Mouse (Mus musculus) olfactory bulb, adult 2 months (tissue): ENCODE results near the gene Cacna1c.

ENCODE experiments used
- CTCF ChIP-seq: fragments of 200-500 bp; IDR thresholded peaks from 2 replicates; pipeline ENCODE4 v1.5.1; 2012; ENCODE audit warnings: low read depth, mild to moderate bottlenecking, low read length, moderate library complexity; ENCODE audit not compliant: insufficient read depth
- POLR2A ChIP-seq: fragments of 200-500 bp; IDR thresholded peaks from 2 replicates; pipeline ENCODE4 v1.6.1; 2012; ENCODE audit warnings: mild to moderate bottlenecking, low read depth, low read length, moderate library complexity; ENCODE audit not compliant: insufficient read depth

DNA sequence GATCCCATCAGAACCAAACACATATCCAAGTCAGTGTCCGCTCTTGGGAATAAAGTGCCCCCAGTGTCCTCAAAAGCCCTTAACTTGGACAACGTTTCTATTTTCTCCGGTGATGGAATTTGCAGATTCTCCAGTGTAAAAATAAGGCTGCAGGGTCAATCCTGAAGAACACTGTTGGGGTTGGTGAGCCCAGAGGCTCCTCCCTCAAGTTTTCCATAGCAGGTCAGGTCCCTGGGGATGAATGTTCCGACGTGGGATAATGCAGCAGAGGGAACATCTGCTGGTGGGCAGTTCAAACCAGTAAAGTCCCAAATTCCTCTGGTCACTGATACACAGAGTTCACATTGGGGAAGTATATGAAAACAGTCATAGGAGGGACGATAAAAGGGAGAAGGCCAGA is 203.8 kb downstream of the Cacna1c start:
- TF ChIP-seq CTCF (no peak), POLR2A (no peak)
